Mouse (Mus musculus) limb, embryonic 11.5 days (tissue): ENCODE data around the gene Ubl4b. TPM values are rescaled to one million over a fixed set of nuclear protein-coding genes. Genes with fewer than 3 reads are reported as not detected.
A peak's percentile ranks its signal among the peaks of the same experiment; 100 is the strongest.

ENCODE experiments used
- ATAC-seq: fragments of 200-750 bp; cut with Nextera tagmentation; 2 replicates; pipeline ENCODE4 v1.8.0; 2017; ENCODE audit warnings: low read depth; ENCODE audit not compliant: insufficient number of reproducible peaks, low FRiP score, low TSS enrichment
- DNase-seq: peaks from one replicate; pipeline ENCODE4 v3.0.0-alpha.2; 2015; ENCODE audit warnings: low spot score
- H3K27ac ChIP-seq: fragments of 300-500 bp; sonication (generic); replicated peaks from 2 replicates; pipeline ENCODE4 v1.5.1; 2014; ENCODE audit warnings: low read depth, mild to moderate bottlenecking, low read length
- H3K27me3 ChIP-seq: fragments of 300-500 bp; sonication (generic); 2 replicates; pipeline ENCODE4 v1.6.1; 2014; ENCODE audit warnings: mild to moderate bottlenecking, low read length, mixed read lengths; ENCODE audit not compliant: control insufficient read depth, insufficient read depth
- H3K36me3 ChIP-seq: fragments of 300-500 bp; sonication (generic); 2 replicates; pipeline ENCODE4 v1.6.1; 2014; ENCODE audit warnings: mild to moderate bottlenecking, low read length, moderate library complexity, mixed read lengths; ENCODE audit not compliant: control insufficient read depth, insufficient read depth
- H3K4me1 ChIP-seq: fragments of 300-500 bp; sonication (generic); 2 replicates; pipeline ENCODE4 v1.6.1; 2014; ENCODE audit warnings: low read length, mixed read lengths; ENCODE audit not compliant: control insufficient read depth, insufficient read depth
- H3K4me2 ChIP-seq: fragments of 300-500 bp; sonication (generic); 2 replicates; pipeline ENCODE4 v1.6.1; 2014; ENCODE audit warnings: low read depth, mild to moderate bottlenecking, moderate library complexity; ENCODE audit not compliant: severe bottlenecking
- H3K4me3 ChIP-seq: fragments of 300-500 bp; sonication (generic); 2 replicates; pipeline ENCODE4 v1.5.1; 2014; ENCODE audit warnings: low read depth, low read length
- H3K9ac ChIP-seq: fragments of 300-500 bp; sonication (generic); 2 replicates; pipeline ENCODE4 v1.6.1; 2014; ENCODE audit warnings: mild to moderate bottlenecking, low read length
- H3K9me3 ChIP-seq: fragments of 300-500 bp; sonication (generic); 2 replicates; pipeline ENCODE4 v1.6.1; 2016; ENCODE audit warnings: low read length; ENCODE audit not compliant: control insufficient read depth
- WGBS: fragments of 180-500 bp; shearing (Covaris S2); extraction: QIAGEN DNeasy Blood & Tissue Kit; methylation state at CpG from one replicate; pipeline ENCODE4 v1.1.7; 2014; 5-methylcytosine and 5-hydroxymethylcytosine counted together
- polyA plus RNA-seq: library from polyadenylated mRNA; unstranded; fragments of >200 nt; fragmentation: Nextera tagmentation; extraction: Ambion mirVana; gene quantifications from 2 replicates; pipeline ENCODE4 v1.2.1, GENCODE M21; 2014

The Ubl4b gene
- polyA plus RNA-seq, 1 experiment from 2014 or later, result 0.17 TPM

DNA sequence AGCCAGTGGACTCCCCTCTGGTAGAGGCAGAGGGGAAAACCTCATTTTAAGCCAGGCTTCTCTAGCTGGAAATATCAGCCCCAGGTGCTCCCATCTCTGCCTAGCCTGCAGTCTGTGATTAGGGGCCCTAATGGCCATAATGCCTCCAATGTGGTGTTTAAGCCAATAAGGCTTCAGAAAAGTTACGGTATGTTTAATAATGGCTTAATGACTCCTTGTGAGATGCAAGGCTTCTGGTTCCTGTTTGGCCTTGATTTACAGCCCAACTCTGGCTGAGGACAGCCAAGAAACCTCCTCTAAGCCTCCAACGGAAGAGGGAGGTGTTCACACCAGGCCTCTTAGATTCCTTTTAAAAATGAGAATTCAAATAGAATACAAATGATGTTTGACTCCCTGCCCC lies 38.8 kb upstream of the Ubl4b start:
- Histone ChIP-seq H3K4me1 (peaks cover 28% of the 10 kb centered on the region), H3K9me3 (no peaks in the 10 kb centered on the region), H3K27ac (no peak overlapping the region), H3K4me3 (no peak overlapping the region), H3K36me3 (no peaks in the 10 kb centered on the region), H3K9ac (no peak overlapping the region), H3K4me2 (no peak overlapping the region), H3K27me3 (peaks cover 19% of the 10 kb centered on the region)
- peak; percentile 64 for DNase-seq
- ATAC-seq, result no peak
- 2% methylated on average over 2 of the region's 2 CpGs for WGBS

- DNase-seq, result no peak
- WGBS, result 85% methylated on average over 1 of the region's 1 CpGs
- Histone ChIP-seq H3K4me2 (no peak overlapping the region), H3K27me3 (0 out of 2 replicates have a peak, but pooled peaks cover 12% of the 10 kb centered on the region), H3K4me3 (no peak overlapping the region), H3K9ac (no peak overlapping the region), H3K36me3 (no peaks in the 10 kb centered on the region), H3K9me3 (no peaks in the 10 kb centered on the region), H3K27ac (no peak overlapping the region), H3K4me1 (peaks cover 15% of the 10 kb centered on the region)
- no peak for ATAC-seq
These were observed 36.7 kb upstream of the Ubl4b start for GRCm38 (mm10) chr3:107591612-107592011.

GRCm38 (mm10) chr3:107586504-107586903 lies 31.6 kb upstream of the Ubl4b start:
- DNase-seq (no peak), ATAC-seq (no peak)
- Histone ChIP-seq H3K27ac (no peak overlapping the region), H3K9ac (no peak overlapping the region), H3K4me2 (no peak overlapping the region), H3K36me3 (no peaks in the 10 kb centered on the region), H3K27me3 (peaks cover 3% of the 10 kb centered on the region; the same call in 1 of the 2 replicates), H3K4me1 (peaks cover 9% of the 10 kb centered on the region), H3K9me3 (no peaks in the 10 kb centered on the region), H3K4me3 (no peak overlapping the region)
- WGBS, result 69% methylated on average over 6 of the region's 6 CpGs

DNA sequence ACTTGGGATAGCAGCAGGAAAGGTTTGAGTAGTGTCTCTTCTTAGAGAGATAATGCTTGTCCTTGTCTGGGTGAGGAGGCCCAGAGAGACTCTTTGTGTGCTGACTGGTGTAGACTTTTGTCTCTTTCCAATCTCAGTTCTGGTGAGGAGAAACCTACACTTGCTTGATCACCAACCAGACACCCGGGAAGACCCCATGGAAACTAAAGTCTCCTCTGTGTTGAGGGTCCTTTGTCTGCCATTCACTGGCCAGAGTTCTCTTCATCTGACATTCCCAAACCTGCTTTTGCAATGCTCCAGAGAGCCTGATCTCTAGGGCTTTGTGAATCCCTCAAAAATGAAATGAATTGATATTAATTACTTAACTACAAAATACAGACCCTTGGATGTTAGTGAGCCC lies 29.0 kb upstream of the Ubl4b start:
- Histone ChIP-seq H3K4me2 (peak overlapping the region; percentile 85; the same call in 1 of the 2 replicates), H3K9ac (no peak overlapping the region), H3K4me1 (peaks cover 17% of the 10 kb centered on the region), H3K9me3 (no peaks in the 10 kb centered on the region), H3K4me3 (no peak overlapping the region), H3K27me3 (peaks cover 7% of the 10 kb centered on the region), H3K27ac (no peak overlapping the region), H3K36me3 (no peaks in the 10 kb centered on the region)
- 12% methylated on average over 1 of the region's 1 CpGs for WGBS
- DNase-seq (no peak), ATAC-seq (no peak)

GRCm38 (mm10) chr3:107582875-107583767 lies 28.2 kb upstream of the Ubl4b start:
- H3K4me1 ChIP-seq, result peaks cover 17% of the 10 kb centered on the region
- H3K27ac ChIP-seq, result no peak overlapping the region
- H3K36me3 ChIP-seq, result no peaks in the 10 kb centered on the region
- DNase-seq, result peak; percentile 70
- H3K27me3 ChIP-seq, result peaks cover 4% of the 10 kb centered on the region
- H3K4me3 ChIP-seq, result peak overlapping the region; percentile 35
- H3K9ac ChIP-seq, result peak overlapping the region; percentile 41
- peak overlapping the region; percentile 85 for H3K4me2 ChIP-seq
- no peak for ATAC-seq
- whole genome bisulfite sequencing, result under 1% methylated on average over 65 of the region's 65 CpGs
- no peaks in the 10 kb centered on the region for H3K9me3 ChIP-seq

GRCm38 (mm10) chr3:107582130-107582874 lies 27.4 kb upstream of the Ubl4b start:
- Histone ChIP-seq H3K27ac (no peak overlapping the region), H3K9me3 (no peaks in the 10 kb centered on the region), H3K4me1 (peaks cover 17% of the 10 kb centered on the region), H3K4me2 (peak overlapping the region; percentile 85), H3K36me3 (no peaks in the 10 kb centered on the region), H3K27me3 (peaks cover 4% of the 10 kb centered on the region), H3K4me3 (peak overlapping the region; percentile 35), H3K9ac (peak overlapping the region; percentile 41)
- WGBS, result 2% methylated on average over 18 of the region's 18 CpGs
- DNase-seq (peak; percentile 54), ATAC-seq (no peak)

DNA sequence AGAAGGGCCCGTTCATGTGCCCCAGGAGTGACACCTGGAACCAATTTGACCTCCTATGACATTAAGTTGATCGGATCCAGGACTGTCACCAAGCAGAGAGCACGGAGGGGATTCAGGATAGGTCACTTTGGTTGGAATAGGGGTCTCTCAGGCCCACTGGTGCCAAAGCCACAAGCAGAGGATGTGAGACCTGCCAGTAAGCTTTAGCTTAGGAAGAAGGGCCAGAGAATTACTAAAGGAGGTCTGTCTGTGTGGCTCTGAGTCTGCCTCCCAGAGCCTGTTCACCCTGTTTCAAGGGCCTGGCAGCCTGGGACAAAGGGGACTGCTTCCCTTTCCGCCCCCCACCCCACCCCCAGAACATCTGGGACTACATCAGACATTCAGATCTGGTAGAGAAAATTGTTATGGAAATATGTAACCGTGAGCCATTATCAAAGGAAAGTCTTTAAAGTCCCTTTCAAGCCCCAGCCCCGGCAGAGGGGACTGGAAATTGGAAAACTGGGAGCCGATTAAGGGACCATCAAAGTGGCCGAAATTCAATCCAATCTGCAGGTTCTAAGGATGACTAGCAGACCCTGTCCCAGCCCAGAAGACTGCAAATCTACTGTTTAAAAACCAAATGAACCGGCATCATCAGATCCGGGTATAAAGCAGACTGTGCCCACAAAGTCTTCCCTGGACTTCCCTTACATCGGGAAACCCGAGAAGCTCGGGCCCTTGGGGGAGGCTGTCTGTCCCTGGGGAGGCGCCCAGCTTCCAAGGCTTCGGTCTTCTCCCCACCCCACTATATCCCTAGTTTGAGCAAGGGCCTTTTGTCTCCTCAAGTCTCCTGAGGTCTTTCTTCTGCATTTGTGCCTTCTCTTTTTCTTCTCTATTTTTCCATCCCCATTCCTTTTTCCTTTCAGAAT lies 26.5 kb upstream of the Ubl4b start:
- 3% methylated on average over 15 of the region's 15 CpGs for WGBS
- H3K4me3 ChIP-seq, result no peak overlapping the region
- H3K4me1 ChIP-seq, result peaks cover 17% of the 10 kb centered on the region
- H3K9me3 ChIP-seq, result no peaks in the 10 kb centered on the region
- peaks cover 4% of the 10 kb centered on the region for H3K27me3 ChIP-seq
- DNase-seq, result no peak
- no peak overlapping the region; the same call in 1 of the 2 replicates for H3K9ac ChIP-seq
- H3K4me2 ChIP-seq, result peak overlapping the region; percentile 27
- no peak overlapping the region for H3K27ac ChIP-seq
- no peaks in the 10 kb centered on the region for H3K36me3 ChIP-seq
- no peak for ATAC-seq

- Histone ChIP-seq H3K9ac (no peak overlapping the region), H3K4me1 (peaks cover 12% of the 10 kb centered on the region), H3K27me3 (peaks cover 4% of the 10 kb centered on the region), H3K9me3 (no peaks in the 10 kb centered on the region), H3K4me3 (no peak overlapping the region), H3K36me3 (no peaks in the 10 kb centered on the region), H3K4me2 (no peak overlapping the region), H3K27ac (no peak overlapping the region)
- no peak for ATAC-seq
- 18% methylated on average over 4 of the region's 4 CpGs for WGBS
- DNase-seq, result peak; percentile 83
These were observed 24.6 kb upstream of the Ubl4b start for GRCm38 (mm10) chr3:107579466-107579865.
